Mouse (Mus musculus): ENCODE results near the gene Ganc. TPM values are rescaled to one million over a fixed set of nuclear protein-coding genes. Genes with fewer than 3 reads are reported as not detected.

Ganc gene
- total RNA-seq, 2 experiments from 2014 or later: 16.9 to 17.5 TPM

GRCm38 (mm10) chr2:120502605-120502990 lies 98.9 kb downstream of the Ganc start:
- DNase-seq: peak; percentile 72

- no peak for DNase-seq
Measured at GRCm38 (mm10) chr2:120503094-120503493, 99.4 kb downstream of the Ganc start.

GRCm38 (mm10) chr2:120503992-120504391 lies 100.3 kb downstream of the Ganc start:
- no peak for DNase-seq

Other genes starting within 250 kb of the Ganc start
- gene Ehd4, start 249.3 kb upstream of the Ganc start, total RNA-seq (2021): 100 to 1,000 TPM; 461 to 503 TPM
- gene Pla2g4e, start 158.6 kb upstream of the Ganc start, total RNA-seq (2021): 1 to 10 TPM; 3.0 to 3.8 TPM
- gene Pla2g4d, start 114.7 kb upstream of the Ganc start, total RNA-seq (2021): not detected
- not detected for gene Pla2g4f, start 89.7 kb upstream of the Ganc start, total RNA-seq (2021)
- 10 to 100 TPM; 27.6 to 37.7 TPM for gene Vps39, start 50.8 kb upstream of the Ganc start, total RNA-seq (2021)
- 10 to 100 TPM; 21.9 to 22.7 TPM for gene Tmem87a, start 217 bp downstream of the Ganc start, total RNA-seq (2021)
- gene Capn3, start 52.1 kb downstream of the Ganc start, total RNA-seq (2021): 1 to 10 TPM; 2.5 to 2.9 TPM
- gene Zfp106, start 159.9 kb downstream of the Ganc start, total RNA-seq (2021): 100 to 1,000 TPM; 154 to 160 TPM
- gene Snap23, start 163.8 kb downstream of the Ganc start, total RNA-seq (2021): 10 to 100 TPM; 41.5 to 47.7 TPM
- gene Haus2, start 205.5 kb downstream of the Ganc start, total RNA-seq (2021): 10 to 100 TPM; 15.7 to 16.0 TPM
- gene Lrrc57, start 205.6 kb downstream of the Ganc start, total RNA-seq (2021): 10 to 100 TPM; 13.7 to 14.0 TPM
- 10 to 100 TPM; 15.3 to 16.3 TPM for gene Stard9, start 225.2 kb downstream of the Ganc start, total RNA-seq (2021)

Data from heart, postnatal 4 days (tissue).